Mouse (Mus musculus): ENCODE measurements around the gene Lair1.
"Not testable (repeated sequence)": the region's sequence is repeated elsewhere in the genome, so short reads cannot be mapped to it uniquely, and the experiment has no call there.

Gene Lair1

GRCm38 (mm10) chr7:4003996-4004395 lies 59.0 kb downstream of the Lair1 start:
- in situ Hi-C loops (cut with MboI, MseI), result not testable (repeated sequence)

GRCm38 (mm10) chr7:3962017-3962416 lies 101.0 kb downstream of the Lair1 start:
- in situ Hi-C loops (cut with MboI, MseI), result no loop called here

- in situ Hi-C loops (cut with MboI, MseI), result no loop called here
Observed at GRCm38 (mm10) chr7:3957387-3957786, 105.6 kb downstream of the Lair1 start.
